Mouse (Mus musculus) v-Abl transformed pro-B cells (cell line): ENCODE data around the gene Lca5l.

Experiments
- in situ Hi-C, 2 experiments: fragments of 400-800 bp; cut with MboI; formaldehyde crosslinking; loops; one replicate each; pipeline ENCODE4 v1.15.1; 2025; ENCODE audit not compliant: unreplicated experiment in 2 of 2

Gene Lca5l

GRCm38 (mm10) chr16:96175399-96175798 is 16.7 kb downstream of the Lca5l start:
- in situ Hi-C loops = no loop called here

DNA sequence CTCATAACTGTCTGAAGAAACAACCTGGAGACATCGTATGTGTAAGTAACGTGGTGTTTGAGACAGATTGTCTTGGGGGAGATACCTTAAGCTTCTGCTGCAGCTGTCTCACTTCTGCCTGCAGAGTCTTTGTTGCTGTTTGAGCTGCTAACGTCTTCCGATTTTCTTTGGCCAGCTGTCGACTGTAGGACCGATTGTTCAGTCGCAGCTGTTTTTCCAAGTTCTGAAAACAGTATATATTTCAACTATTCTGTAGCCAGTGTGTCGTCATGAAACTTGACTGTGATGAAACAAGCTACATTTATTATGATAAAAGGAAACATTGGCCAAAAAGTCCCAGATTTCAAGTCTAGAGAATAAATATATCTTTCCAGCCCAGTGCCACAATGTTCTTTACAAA is 18.4 kb downstream of the Lca5l start:
- in situ Hi-C loops = loop anchor here in 1 of 2 experiments (25.0 kb wide), 1 partner anchor 536 kb away; no protein-coding TSS in a partner anchor

- in situ Hi-C loops = loop anchor here in 1 of 2 experiments (25.0 kb wide), 1 partner anchor 532 kb away; no protein-coding TSS in a partner anchor
Measured at GRCm38 (mm10) chr16:96168837-96169236, 23.2 kb downstream of the Lca5l start.

DNA sequence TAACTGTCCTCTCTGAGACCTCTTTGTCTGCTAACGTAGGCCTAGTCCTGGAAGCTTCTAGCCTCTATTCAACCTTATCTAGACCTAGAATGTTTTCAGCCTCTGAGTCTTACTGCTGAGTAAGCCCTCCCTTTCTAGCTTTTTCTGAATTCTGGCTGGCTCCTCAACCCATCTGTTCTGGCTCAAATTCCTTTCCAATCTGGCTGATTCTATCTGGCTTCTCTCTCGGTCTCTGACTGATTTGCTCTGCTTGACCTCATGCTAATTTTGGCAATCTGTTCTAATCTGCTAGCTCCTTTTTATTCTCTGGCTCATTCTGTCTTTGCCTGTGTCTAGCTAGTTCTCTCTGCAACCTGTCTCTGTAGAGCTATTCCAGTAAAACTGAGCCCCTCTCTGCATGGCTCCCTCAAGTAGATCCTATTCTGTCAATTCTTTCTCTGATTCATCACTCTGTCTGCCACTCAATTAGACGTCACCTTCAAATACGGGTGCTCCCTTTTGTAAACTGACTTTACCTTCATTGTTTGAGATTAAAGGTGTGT is 26.3 kb downstream of the Lca5l start:
- in situ Hi-C loops = loop anchor here in 1 of 2 experiments (25.0 kb wide), 1 partner anchor 528 kb away; no protein-coding TSS in a partner anchor

- in situ Hi-C loops = loop anchor here in 1 of 2 experiments (25.0 kb wide), 1 partner anchor 524 kb away; no protein-coding TSS in a partner anchor
Measured at GRCm38 (mm10) chr16:96161336-96161735, 30.7 kb downstream of the Lca5l start.

DNA sequence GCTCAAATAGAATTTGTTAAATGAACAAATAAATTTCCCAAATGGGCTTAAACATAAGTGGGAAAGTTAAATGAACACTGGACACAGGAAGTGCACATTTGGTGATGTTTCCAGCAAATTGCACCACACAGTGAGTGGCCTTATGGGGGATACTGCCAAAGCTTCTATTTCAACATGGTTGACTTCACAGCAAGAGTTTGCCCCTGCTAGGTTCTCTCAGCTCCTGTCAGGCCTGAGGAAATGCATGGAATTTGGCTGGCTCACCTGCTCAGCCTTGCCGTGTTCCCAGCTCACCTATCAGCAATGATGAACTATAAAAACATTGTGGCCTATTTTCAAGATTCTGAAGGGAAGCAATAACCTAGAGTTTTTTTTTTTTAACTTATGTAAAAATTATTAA is 31.1 kb downstream of the Lca5l start:
- in situ Hi-C loops = loop anchor here in 1 of 2 experiments (25.0 kb wide), 1 partner anchor 524 kb away; no protein-coding TSS in a partner anchor

- in situ Hi-C loops = loop anchor here (10.0 to 25.0 kb wide), 2 partner anchors 523 to 525 kb away; no protein-coding TSS in a partner anchor
Measured at GRCm38 (mm10) chr16:96159794-96160346, 32.2 kb downstream of the Lca5l start.

GRCm38 (mm10) chr16:96159091-96159731 is 32.9 kb downstream of the Lca5l start:
- in situ Hi-C loops = loop anchor here (10.0 to 25.0 kb wide), 2 partner anchors 522 to 524 kb away; no protein-coding TSS in a partner anchor

GRCm38 (mm10) chr16:96158511-96159080 is 33.5 kb downstream of the Lca5l start:
- in situ Hi-C loops = loop anchor here (10.0 to 25.0 kb wide), 2 partner anchors 521 to 524 kb away; no protein-coding TSS in a partner anchor

GRCm38 (mm10) chr16:96157171-96157570 is 34.9 kb downstream of the Lca5l start:
- in situ Hi-C loops = loop anchor here (10.0 to 25.0 kb wide), 2 partner anchors 520 to 522 kb away; no protein-coding TSS in a partner anchor

GRCm38 (mm10) chr16:96156019-96156418 is 36.1 kb downstream of the Lca5l start:
- in situ Hi-C loops = loop anchor here (10.0 to 25.0 kb wide), 2 partner anchors 519 to 521 kb away; no protein-coding TSS in a partner anchor

DNA sequence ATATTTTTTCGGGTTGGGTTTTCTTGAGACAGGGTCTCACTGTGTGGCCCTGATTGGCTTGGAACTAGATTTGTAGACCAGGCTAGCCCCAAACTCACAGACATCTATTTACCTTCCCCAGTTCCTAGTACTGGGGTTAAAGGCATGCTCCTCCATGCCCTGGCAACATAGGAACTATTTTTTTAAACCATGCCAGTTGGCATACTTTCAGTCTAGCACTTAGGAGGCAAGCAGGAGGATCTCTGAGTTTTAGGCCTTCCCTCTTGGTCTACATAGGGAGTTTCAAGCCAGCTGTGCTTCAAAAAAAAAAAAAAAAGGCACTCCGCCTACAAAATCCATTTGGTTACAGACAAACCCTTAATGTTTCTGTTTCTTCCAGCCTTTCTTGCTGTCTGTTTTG is 37.6 kb downstream of the Lca5l start:
- in situ Hi-C loops = loop anchor here (5.0 to 25.0 kb wide), 4 partner anchors 117 to 520 kb away; no protein-coding TSS in a partner anchor

GRCm38 (mm10) chr16:96151551-96151950 is 40.5 kb downstream of the Lca5l start:
- in situ Hi-C loops = loop anchor here (5.0 to 25.0 kb wide), 4 partner anchors 114 to 517 kb away; no protein-coding TSS in a partner anchor

GRCm38 (mm10) chr16:96150995-96151394 is 41.1 kb downstream of the Lca5l start:
- in situ Hi-C loops = loop anchor here (5.0 to 25.0 kb wide), 4 partner anchors 114 to 516 kb away; no protein-coding TSS in a partner anchor

- in situ Hi-C loops = loop anchor here (5.0 kb wide), 2 partner anchors 152 to 162 kb away; no protein-coding TSS in a partner anchor
Measured at GRCm38 (mm10) chr16:96149311-96149710, 42.8 kb downstream of the Lca5l start.

GRCm38 (mm10) chr16:96148834-96149233 is 43.2 kb downstream of the Lca5l start:
- in situ Hi-C loops = loop anchor here (5.0 kb wide), 2 partner anchors 152 to 162 kb away; no protein-coding TSS in a partner anchor

- in situ Hi-C loops = loop anchor here (5.0 kb wide), 2 partner anchors 149 to 159 kb away; no protein-coding TSS in a partner anchor
Measured at GRCm38 (mm10) chr16:96145814-96146213, 46.3 kb downstream of the Lca5l start.

GRCm38 (mm10) chr16:96145110-96145800 is 46.8 kb downstream of the Lca5l start, which contains the start of gene Wrb:
Gene Wrb (plus strand): TSS chr16:96145407.
- in situ Hi-C loops = loop anchor here (5.0 kb wide), 2 partner anchors 148 to 158 kb away; no protein-coding TSS in a partner anchor

- in situ Hi-C loops = loop anchor here (5.0 kb wide), 2 partner anchors 147 to 157 kb away; no protein-coding TSS in a partner anchor
Measured at GRCm38 (mm10) chr16:96144748-96145109, 47.3 kb downstream of the Lca5l start.

- in situ Hi-C loops = no loop called here
Measured at GRCm38 (mm10) chr16:96128466-96128865, 63.6 kb downstream of the Lca5l start.
